Mouse (Mus musculus) MEL (cell line): ENCODE data around the gene Tmem151b.

ENCODE experiments used
- BHLHE40 ChIP-seq: IDR thresholded peaks from 2 replicates; pipeline ENCODE4 v1.6.1; 2012; ENCODE audit warnings: low read depth, mild to moderate bottlenecking, inconsistent platforms, low read length, improper control_type of control experiment, borderline replicate concordance
- CTCF ChIP-seq, 3 experiments: IDR thresholded peaks in 2 of 3; conservative IDR thresholded peaks in 1 of 3; 2 replicates each; pipeline ENCODE4 v1.5.1; 2011 to 2012; ENCODE audit warnings: low read length in 3 of 3, low read depth in 2 of 3, mild to moderate bottlenecking in 2 of 3, improper control_type of control experiment in 1 of 3, inconsistent platforms in 1 of 3, mixed read lengths in 1 of 3, moderate library complexity in 1 of 3; ENCODE audit not compliant: control insufficient read depth in 1 of 3, insufficient read depth in 1 of 3, poor library complexity in 1 of 3, severe bottlenecking in 1 of 3
- E2F4 ChIP-seq: IDR thresholded peaks from 2 replicates; pipeline ENCODE4 v1.6.1; 2011; ENCODE audit warnings: low read depth, low read length, improper control_type of control experiment, borderline replicate concordance
- MAFK ChIP-seq: IDR thresholded peaks from 2 replicates; pipeline ENCODE4 v1.6.1; 2011; ENCODE audit warnings: low read depth, mild to moderate bottlenecking, low read length, improper control_type of control experiment, borderline replicate concordance
- MEF2A ChIP-seq: IDR thresholded peaks from 2 replicates; pipeline ENCODE4 v1.6.1; 2014; ENCODE audit warnings: low read depth, mild to moderate bottlenecking, inconsistent platforms, low read length, improper control_type of control experiment; ENCODE audit not compliant: poor library complexity, insufficient replicate concordance, severe bottlenecking; ENCODE audit errors: extremely low read depth
- MXI1 ChIP-seq: IDR thresholded peaks from 2 replicates; pipeline ENCODE4 v1.6.1; 2011; ENCODE audit warnings: mild to moderate bottlenecking, low read depth, low read length, improper control_type of control experiment
- NELFE ChIP-seq: IDR thresholded peaks from 2 replicates; pipeline ENCODE4 v1.6.1; 2011; ENCODE audit warnings: low read depth, low read length, improper control_type of control experiment
- NRF1 ChIP-seq: IDR thresholded peaks from 2 replicates; pipeline ENCODE4 v1.6.1; 2014; ENCODE audit warnings: low read depth, mild to moderate bottlenecking, inconsistent platforms, low read length, improper control_type of control experiment, moderate library complexity; ENCODE audit not compliant: poor library complexity, insufficient read depth, severe bottlenecking
- POLR2A ChIP-seq, 2 experiments: IDR thresholded peaks; 2 replicates each; pipeline ENCODE4 v1.6.1; 2011 to 2012; ENCODE audit warnings: low read length in 2 of 2, mild to moderate bottlenecking in 2 of 2, control low read depth in 1 of 2, improper control_type of control experiment in 1 of 2, low read depth in 1 of 2, moderate library complexity in 1 of 2; ENCODE audit not compliant: control insufficient read depth in 1 of 2, insufficient read depth in 1 of 2, poor library complexity in 1 of 2
- RCOR1 ChIP-seq: IDR thresholded peaks from 2 replicates; pipeline ENCODE4 v1.6.1; 2012; ENCODE audit warnings: low read depth, mild to moderate bottlenecking, inconsistent platforms, low read length, improper control_type of control experiment
- TAL1 ChIP-seq: IDR thresholded peaks from 2 replicates; pipeline ENCODE4 v1.6.1; 2012; ENCODE audit warnings: mild to moderate bottlenecking, inconsistent platforms, low read length, moderate library complexity, mixed read lengths
- TBP ChIP-seq: IDR thresholded peaks from 2 replicates; pipeline ENCODE4 v1.8.0; 2011; ENCODE audit warnings: low read depth, low read length, improper control_type of control experiment

DNA sequence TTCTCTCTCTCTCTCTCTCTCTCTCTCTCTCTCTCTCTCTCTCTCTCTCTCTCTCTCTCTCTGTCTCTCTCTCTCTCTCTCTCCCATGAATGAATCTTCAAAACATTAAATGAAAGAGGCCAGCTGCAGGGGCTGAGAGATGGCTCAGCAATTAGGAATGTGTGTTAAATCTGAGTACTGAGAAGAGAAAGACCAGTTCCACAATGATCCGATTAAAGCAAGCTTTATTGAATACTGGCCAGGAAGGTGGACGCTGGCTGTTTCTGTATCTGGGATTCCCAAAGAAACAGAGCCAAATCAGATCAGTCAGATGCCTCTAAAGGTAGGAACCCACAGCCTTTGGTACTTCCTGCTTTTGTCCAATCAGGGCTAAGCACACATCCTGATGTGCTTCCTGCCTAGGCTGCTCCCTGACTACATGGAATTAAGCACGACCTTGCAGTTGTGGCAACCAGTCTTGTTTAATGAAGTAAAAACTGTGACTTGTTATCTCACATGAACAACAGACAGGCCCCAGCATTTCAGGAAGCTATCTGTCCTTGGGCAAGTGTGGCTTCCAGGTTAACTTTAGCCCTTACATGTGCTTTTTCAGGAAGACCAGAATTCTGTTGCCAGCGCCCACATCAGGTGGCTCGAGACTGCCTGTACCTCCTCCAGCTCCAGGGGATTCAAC, 46.0 kb downstream of the Tmem151b start:
- TF ChIP-seq MEF2A = 0 out of 2 replicates have a peak, but pooled peaks have one; percentile 33
- no peak for TF ChIP-seq MAFK
- peak; percentile 45 for TF ChIP-seq TBP
- peak; percentile 82 for TF ChIP-seq MXI1
- peak in 1 of 2 experiments; percentile 58; a peak in 2 of 4 replicates for TF ChIP-seq POLR2A (IDR thresholded peaks at IDR 0.05; ENCODE audit: control insufficient read depth in 1 of 2, insufficient read depth in 1 of 2, low read depth in 1 of 2, low read length in 2 of 2, poor library complexity in 1 of 2)
- TF ChIP-seq NELFE = peak; percentile 59
- TF ChIP-seq NRF1 = no peak
- TF ChIP-seq BHLHE40 = 0 out of 2 replicates have a peak, but pooled peaks have one; percentile 29
- TF ChIP-seq TAL1 = peak; percentile 91
- peak; percentile 69 for TF ChIP-seq RCOR1
- TF ChIP-seq E2F4 = no peak
- TF ChIP-seq CTCF (IDR thresholded peaks at IDR 0.05 in 2 of 3, conservative IDR thresholded peaks at IDR 0.05 in 1 of 3; ENCODE audit: control insufficient read depth in 1 of 3, insufficient read depth in 1 of 3, low read depth in 2 of 3, low read length in 3 of 3, poor library complexity in 1 of 3, severe bottlenecking in 1 of 3) = peak in 1 of 3 experiments; percentile 50; a peak in 2 of 6 replicates
